Mouse (Mus musculus) kidney, adult 8-10 months (tissue): ENCODE data around the gene Zc3hc1.

Experiments used
- DNase-seq, 2 experiments: peaks; one replicate each; pipeline ENCODE4 v3.0.0; 2022

Gene Zc3hc1

DNA sequence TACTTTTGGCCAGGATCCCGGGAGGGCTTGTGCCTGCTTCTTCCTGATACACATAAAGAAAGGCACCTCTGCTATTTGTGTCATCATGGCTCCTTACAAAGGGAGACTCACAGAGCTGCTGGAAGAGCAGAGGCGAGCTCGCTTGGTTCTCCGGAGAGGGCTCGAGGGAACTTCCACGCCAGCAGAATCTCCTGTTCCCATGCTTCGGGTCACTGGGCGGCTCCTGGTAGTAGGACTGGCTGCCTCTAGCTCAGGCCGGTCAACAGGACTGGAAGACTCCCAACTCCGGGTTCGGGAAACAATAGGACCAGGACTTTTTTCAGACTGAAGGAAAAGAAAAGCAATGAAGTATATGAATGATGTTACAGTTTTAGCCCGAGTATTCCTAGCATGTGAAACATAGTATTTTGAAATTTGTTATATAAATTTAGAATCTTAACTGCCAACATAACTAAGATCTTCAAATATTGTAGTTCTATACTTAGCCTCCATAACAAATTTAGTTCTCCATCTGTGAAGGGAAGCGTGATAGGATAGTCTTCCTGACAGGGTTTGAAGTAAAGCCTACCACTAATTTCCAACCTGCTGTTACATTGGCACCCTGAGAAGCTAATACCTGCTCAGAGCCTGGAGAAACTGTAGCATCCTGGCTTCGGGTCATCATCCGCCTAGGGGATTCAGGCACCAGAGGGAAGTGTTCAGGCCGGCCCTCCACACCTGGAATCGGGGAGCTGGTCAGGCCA is 18.0 kb downstream of the Zc3hc1 start:
- no peak for DNase-seq

DNA sequence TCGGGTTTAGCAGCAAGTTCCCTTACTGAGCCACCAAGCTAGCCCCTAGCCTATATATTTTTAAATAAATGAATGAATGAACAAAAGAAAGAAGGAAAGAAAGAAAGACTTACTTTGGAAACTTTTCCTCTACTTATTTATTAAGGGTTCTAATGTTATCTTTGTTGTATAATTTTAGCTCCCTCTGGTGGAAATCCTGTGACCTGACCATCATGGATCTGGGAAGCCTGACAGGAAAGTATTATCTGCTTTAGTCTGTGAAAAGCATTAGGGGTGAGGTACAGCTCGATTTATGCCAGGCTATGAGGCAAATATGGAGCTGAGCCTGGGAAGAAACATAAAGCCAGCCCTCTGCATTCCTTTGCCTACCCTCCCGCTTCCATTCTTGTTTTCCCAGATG is 21.5 kb downstream of the Zc3hc1 start:
- no peak for DNase-seq

DNA sequence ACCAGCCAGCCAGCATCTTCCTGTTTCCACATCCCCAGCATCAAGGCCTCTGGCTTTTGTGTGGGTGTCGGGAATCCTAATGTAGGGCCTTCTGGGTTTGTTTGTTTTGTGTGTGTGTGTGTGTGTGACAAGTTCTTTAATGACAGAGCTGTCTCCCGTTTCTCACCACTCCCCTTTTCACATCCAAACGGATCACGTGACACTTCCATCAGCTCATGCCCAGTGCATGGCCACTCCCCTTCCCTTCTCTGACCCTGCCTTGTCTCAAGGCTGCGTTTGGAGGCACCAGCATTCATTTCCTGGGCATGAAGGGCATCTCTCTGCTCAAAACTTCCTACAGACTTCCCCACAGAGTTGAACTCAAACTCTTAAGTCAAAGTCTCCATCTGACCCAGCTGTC is 27.0 kb downstream of the Zc3hc1 start:
- no peak for DNase-seq

DNA sequence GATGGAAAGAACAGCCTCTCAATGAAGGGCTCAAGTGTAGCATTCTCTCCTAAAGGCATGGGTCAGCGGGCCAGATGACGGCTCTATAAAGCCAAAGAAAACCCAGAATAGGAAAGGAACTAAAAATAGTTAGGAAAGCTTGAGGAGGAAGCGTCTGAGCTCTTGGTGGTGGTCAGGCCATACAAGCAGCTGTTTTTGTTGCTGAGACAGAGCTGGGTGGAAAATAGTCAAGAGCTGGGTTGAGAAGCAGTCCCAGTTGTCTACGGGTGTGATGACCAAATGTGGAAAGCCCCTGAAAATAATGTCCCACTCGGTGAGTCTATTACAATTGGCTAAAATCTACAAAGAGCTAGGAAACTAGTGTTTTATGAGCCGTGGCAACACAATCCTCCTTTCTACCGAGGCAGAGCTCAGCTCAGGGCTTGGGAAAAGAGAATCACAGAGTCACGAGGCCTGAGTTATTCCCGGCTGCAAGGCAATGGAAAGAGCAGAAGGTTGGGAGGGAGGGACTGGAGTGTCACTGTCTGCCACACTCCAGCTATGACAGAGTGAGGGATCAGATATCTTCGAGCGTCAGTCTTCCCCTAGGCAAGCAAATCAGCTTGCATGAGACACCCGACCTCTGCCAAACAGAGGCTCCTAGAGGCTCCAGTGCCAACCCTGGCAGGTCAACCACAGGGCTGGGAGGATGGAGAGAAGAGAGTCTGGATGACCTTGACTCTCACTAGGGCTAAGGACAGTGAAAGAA is 30.9 kb downstream of the Zc3hc1 start:
- DNase-seq, result no peak

DNA sequence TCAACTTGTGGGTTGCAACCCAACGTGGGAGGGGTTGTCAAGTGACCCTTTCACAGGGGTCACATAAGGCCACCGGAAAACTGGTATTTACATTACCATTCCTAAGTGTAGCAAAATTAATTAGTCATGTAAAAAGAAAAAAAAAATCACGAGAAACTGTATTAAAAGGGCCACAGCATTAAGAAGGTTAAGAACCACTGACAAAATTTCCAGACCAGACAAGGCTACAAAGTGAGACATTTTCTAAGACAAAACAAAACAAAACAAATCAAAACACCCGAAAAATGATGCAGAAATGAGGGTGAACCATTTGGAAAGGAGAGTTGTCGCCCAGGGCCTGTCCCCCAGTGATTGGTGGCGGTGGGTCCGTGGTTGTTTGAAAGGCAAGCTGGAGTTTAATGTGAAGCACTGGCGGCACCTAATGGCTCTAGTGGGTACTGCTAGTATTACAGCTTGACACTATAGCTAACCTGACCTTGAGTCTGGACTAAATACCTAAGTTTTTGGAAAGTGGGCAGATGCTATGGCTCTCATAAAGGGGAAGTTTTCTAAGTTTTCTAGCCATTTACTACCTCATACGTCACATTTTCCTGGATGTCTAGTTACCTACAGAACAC is 33.2 kb downstream of the Zc3hc1 start:
- peak; percentile 60 to 87 for DNase-seq

DNA sequence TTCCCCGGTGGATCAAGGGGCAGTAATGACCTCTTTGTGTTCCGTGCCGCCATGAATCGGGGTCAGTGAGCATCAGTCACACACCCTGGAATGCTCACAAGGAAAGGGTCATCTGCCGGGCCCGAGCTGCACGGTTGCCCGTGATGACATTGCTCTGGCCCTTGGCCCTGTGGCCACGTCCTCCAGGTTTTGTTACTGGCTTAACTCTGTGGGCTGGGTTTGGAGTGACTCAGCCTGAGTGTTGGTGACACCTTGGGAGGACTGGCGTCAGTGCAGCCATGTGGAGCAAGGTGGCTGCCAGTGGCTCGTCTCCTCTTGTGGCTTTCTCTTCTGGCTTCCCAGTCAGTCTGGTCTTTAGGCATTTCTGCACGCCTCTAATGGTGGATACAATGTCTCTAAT is 34.1 kb downstream of the Zc3hc1 start:
- DNase-seq, result no peak

DNA sequence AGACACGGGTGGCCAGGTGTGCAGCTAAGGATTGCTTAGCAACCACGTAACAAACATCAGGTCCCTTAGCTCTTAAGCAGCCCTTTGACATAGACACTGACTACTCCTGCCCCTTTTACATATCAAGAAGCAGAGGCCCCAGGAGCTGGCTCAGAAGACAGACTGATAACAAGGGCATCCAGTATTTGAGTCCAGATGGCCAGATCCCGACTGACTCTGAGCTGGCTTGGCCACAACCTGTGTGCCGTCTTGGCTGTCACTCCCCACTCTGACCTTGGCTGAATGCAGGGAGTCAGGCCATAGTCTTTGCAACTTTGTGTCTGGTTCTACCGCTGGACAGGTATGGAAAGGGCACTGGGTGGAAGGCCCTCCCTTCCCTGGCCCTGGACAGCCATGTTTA is 34.7 kb downstream of the Zc3hc1 start:
- no peak for DNase-seq

DNA sequence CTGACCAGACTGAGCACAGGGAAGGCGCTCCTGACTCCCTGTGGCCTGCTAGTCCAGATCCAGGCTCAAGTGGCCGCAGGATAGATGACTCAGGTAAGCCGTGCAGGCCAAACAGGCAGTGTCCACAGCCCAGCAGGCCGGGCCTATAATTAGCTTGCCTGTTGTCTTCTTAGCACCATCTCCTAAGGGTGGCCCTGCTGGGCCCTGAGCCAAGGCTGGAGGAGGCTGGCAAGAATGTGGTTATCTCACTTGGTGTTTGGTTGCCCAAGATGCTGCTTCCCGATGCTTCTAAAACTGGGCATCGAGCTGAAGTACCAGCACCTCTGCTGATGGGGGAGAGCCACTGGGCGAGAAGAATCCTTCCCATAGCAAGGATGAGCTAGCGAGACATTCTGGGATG is 35.1 kb downstream of the Zc3hc1 start:
- DNase-seq, result no peak

DNA sequence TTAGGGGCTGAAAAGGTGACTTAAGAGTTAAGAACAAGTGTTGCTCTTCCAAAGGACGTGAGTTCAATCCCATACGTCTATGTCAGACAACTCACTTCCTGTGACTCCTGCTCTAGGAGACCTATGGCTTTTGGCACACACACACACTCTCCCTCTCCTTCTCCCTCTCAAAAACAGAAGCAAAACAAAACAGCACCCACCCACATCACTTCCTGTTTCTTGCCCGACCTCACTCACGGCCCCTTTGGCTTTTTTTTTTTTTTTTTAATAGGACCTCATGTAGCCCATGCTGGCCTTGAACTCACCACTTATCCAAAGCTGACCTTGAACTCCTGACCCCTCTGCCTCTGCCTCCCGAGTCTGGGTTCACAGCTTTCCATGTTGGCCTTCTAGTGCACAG is 36.1 kb downstream of the Zc3hc1 start:
- DNase-seq, result no peak

DNA sequence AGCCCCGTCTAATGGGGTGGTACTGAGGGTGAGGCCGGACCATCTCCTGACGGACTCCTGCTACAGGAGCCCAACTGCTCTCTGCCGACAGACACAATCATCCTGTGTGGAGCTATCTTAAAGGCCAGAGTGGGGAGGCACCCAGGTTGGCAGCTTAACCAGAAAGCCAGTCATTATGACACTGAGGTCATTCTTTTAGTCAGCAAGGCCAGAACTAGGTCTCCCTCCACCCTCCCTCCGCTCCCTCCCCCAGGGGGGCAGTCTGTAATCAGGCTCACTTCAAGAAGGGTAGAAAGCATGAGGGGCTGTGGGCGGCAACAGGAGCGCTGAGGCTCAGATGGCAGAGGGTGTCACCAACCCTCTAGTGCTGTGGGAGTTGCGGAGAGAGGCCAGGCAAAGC is 37.2 kb downstream of the Zc3hc1 start:
- DNase-seq, result no peak

DNA sequence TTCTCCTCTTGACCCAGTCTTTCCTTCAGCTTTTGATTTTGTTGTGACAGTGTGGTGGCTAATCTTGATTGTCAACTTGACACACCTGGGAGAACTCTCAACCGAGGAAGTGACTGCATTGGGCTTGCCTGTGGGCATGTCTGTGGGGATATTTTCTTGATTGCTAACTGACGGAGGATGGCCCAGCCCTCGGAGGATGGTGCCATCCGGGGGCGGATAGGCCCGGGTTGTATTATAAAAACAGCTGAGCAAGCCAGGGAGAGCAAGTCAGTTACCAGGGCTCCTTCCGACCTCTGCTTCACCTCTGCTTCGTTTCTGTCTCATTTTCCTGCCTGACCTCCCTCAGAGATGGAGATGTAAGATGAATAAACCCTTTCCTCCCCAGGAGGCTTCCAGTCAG is 38.1 kb downstream of the Zc3hc1 start:
- no peak for DNase-seq

DNA sequence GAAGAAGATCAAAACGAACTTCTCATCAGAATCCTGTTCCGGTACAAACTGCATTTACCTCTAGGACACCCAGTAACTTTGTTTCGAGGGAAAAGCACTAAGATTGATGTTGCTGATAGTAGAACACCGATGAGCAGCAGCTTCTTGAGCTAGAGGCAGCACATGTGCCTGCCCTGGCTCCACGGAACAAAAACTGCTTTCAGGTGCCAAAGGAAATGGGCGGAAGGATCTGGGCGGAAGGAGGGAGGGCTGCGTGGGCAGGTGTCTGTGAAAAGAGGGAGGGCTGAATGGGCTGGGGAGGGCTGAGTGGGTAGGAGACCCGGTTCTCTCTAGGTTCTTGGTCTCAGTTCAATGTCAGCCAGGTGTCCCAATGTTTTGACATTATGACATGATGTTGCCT is 39.5 kb downstream of the Zc3hc1 start:
- DNase-seq, result no peak

DNA sequence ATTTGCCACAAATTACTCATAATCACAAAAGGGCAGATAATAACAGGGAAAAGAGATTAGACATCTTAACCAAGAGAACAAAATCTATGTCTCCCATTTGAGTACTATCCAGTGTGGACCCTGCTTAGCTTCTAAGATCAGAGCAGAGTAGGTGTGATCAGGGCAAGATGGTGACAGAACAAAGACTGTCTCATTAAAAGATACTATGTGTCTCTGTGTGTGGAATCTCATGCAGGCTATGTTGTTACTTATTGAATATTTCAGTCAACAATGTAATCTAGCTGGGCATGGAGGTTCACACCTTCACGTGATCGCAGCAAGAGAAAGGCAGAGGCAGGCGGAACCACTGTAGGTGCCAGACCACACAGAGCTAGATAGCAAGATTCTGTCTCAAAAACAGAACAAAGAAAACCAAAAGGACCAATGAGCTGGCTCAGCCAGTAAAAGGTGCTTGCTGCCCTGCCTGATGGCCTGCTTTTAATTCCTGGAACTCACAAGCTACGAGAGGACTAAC is 43.5 kb downstream of the Zc3hc1 start:
- DNase-seq, result no peak

DNA sequence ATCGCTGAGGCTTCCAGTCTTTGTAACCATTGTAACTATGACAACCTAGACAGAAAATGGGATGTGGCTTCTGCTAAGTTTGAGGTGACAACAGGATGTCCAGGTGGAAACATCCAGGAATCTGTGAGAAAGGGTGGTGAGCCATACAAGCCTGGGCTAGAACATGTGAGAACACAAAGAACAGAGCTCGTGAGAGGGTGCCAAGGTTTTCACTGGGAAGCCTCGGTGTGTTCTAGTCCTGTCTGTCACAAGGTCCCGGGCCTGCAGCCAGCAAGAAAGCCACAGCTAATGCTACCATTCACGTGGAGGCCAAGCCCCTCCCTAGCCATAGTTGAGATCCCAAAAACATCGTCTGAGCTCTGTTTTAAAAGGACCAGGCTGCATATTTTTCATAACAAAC is 44.1 kb downstream of the Zc3hc1 start:
- DNase-seq, result no peak

DNA sequence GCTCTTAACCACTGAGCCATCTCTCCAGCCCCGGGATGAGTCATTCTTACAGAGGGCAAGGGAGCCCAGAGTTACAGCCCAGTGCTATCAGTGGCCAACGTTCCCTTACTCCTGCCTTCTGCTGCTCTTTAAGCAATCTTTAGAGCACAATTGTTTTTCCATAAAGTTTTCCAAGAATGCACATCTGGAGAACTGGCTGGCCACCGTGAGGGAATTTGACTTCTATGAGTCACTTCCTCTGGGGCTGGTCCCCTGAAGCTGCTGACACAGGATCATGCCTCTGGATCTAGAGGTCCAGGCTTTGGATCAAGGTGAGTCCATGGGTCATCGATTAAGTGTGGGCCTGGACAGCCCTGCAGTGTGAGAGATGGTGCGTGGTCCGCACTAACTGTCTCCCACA is 46.8 kb downstream of the Zc3hc1 start:
- no peak for DNase-seq

DNA sequence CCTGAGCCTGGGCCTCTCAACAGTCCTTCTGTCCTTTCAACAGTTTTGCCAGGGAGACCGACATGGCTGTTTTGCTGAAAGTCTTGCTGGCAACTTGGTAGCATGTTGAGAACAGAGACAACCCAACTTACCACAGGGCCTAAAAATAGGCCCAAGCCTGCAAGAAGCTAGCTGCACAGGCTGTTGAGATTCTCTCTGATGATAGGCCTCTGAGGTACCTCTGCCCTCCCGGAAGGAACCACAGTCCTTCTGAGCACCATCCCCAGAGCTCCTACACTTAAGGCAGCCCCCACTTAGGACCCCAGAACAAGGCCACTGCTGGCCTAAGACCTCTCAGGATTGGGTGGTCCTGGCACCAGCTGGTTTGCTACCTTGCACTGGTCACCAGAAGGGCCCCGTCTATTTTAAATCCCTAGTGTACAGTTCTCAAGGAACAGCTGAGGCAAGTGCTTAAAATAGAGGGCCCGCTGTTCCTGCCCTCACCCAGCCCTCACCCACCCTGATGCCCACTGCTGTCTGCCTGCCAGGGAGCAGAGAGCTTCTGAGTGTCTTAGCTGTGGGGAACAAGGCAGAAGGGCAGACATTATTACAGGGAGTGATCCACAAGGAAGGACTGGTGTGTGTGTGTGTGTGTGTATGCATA is 50.5 kb downstream of the Zc3hc1 start:
- DNase-seq, result no peak

DNA sequence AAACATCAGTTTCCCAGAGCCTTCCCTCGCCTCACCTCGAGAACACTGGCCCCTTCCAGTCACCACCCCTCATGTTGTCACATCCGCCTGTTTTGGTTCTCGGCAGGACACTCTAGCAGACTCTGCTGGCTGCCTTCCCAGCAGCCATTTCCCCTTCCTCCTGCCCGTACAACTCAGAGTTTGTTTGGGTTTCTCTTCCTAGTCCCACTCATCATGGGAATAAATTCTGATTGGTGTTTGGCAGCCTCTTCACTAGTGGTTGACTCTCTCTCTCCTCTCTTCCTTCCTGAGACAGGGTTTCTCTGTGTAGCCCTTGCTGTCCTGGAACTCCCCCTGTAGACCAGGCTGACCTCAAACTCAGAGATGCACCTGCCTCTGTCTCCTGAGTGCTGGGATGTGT is 53.9 kb downstream of the Zc3hc1 start:
- DNase-seq, result peak; percentile 69 to 81

DNA sequence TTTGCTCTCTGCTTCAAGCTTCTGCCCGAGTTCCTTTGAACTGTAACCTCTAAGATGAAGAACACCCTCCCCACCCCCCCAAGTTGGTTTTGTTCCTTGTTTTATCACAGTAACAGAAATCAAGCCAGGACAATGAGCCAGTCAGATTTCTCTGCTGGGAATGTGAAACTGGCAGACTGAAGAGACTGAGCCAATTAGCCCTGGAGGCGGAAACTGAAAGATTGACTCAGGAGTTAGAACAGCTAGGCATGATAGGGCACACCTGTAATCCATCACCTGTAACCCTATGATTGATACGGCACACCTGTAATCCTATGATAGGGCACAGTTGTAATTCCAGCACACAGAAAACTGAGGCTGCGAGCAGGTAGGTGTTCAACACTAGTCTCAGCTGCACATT is 58.6 kb downstream of the Zc3hc1 start:
- no peak for DNase-seq

DNA sequence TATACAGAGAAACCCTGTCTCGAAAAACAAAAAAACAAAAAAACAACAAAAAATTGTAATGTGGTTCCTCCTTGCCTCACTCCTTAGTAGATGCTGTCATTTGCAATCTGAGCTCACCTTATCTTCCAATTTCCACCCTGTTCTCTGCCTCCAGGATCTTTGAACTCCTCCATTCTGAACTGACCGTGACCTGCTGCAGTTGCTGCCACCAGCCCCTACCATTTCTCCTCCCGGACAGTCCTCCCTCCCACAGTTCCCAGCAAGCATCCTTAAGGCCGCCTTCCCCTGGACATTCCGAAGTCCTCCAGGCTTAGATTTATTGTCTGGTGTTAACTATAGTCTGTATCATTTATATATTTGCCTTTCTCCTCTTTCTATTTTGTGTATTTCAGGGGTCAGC is 60.1 kb downstream of the Zc3hc1 start:
- DNase-seq, result no peak

DNA sequence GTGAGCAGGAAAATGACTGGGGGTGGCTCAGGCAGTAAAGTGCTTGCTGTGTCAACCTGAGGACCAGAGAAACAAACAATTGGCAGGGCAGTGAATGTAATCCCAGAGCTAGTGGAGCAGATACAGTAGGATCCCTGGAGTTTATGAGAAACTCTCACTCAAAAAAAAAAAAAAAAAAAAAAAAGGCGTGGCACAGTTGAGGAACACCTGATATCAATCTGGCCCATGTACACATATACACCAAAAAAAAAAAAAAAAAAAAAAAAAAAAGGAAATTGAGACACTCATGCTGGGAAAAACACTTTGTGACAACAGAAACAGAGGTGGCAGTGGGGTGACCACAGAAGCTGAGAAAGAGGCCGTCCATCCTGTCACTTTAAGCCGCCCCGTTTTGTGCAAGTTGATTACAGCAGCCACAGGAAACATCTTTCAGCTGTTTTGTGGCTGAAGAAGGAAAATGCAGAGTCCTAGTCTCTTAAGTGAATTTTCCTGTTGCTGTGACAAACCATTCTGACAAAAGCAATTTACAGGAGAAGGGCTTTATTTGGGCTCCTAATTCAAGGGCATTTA is 64.8 kb downstream of the Zc3hc1 start:
- DNase-seq, result no peak

DNA sequence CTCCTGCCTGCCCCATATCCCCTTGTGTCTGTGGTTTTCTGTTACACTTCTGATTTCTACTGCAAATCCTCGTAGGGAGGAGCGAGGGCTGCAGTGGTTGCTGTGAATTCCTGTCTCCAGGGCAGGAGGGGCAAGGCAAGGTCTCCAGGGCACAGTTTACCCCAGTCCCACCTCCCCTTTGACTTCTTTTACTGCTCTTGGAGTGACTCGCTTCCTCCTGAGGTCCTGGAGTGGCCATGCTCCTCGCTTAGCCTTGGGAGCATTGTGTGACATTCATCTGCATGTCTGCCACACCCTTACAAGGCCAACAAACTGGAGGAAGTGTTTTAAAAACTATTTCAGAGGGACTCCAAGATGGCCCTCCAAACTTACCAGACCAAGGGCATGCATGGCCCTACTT is 69.8 kb downstream of the Zc3hc1 start:
- DNase-seq, result no peak

DNA sequence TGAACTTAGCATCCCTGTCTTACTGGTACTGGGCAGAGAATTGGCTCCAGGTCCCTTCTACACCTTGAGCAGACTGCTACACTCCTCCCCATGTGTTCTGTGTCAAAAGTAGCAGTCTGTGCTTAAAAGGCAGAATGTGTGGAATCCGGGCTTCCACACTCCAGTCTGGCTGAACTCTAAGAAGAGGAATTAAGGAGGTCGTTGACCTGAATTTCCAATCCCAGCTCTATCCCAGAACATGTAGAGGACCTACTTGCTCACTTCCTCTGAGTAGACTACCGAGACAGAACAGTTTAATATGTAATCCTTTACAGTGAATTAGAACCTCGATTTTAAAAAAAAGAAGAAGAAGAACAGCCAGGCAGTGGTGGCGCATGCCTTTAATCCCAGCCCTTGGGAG is 71.6 kb downstream of the Zc3hc1 start:
- peak; percentile 27 to 46 for DNase-seq
